Comparison of ENCODE assay signal across 15 mouse cellular contexts in genomic region chr9:50499781-50500180, GRCm38 (mm10). TPM values are rescaled to one million over a fixed set of nuclear protein-coding genes. Genes with fewer than 3 reads are reported as not detected.
"Had no signal": no experiment of that assay in that cellular context is flagged by ENCODE, and none has a peak within 500 bp of the region (broad histone marks: within the 10 kb centered on the region; RNA-seq: fewer than 3 reads in every experiment).

No protein-coding gene starts in this region.

- H3K9me3 ChIP-seq: limb, embryonic 10.5 days; liver, embryonic 12.5 days; lung, embryonic 15.5 days had no signal

- H3K4me3 ChIP-seq: left cerebral cortex, adult 2 months; lung, embryonic 15.5 days had no signal

- ATAC-seq: liver, embryonic 12.5 days had no signal

- H3K27me3 ChIP-seq: liver, embryonic 12.5 days; lung, embryonic 15.5 days had no signal

- H3K27ac ChIP-seq: left cerebral cortex, adult 2 months; limb, embryonic 10.5 days; liver, embryonic 12.5 days; lung, embryonic 15.5 days; macrophage had no signal

- H3K9ac ChIP-seq: lung, embryonic 15.5 days had no signal

- DNase-seq: kidney, adult 11 months; kidney, postnatal 10 days; kidney, postnatal 4 days; lung, postnatal 14 days; right cerebral cortex, postnatal 4 days; spleen, adult 18-20 months; thymus, adult 18-20 months; thymus, postnatal 25 days had no signal

- H3K36me3 ChIP-seq: limb, embryonic 10.5 days; liver, embryonic 12.5 days; lung, embryonic 15.5 days had no signal

RNA-seq across cellular contexts. Expression of gene Plet1, which starts 5.5 kb away (rescaled TPM):
- total RNA-seq: left cerebral cortex, adult 2 months; left cerebral cortex, postnatal 14 days; monocyte, adult 5-6 weeks had no signal
- polyA plus RNA-seq: limb, embryonic 10.5 days; macrophage had no signal
